Mouse (Mus musculus): ENCODE results near the gene Gm20662. TPM values are rescaled to one million over a fixed set of nuclear protein-coding genes. Genes with fewer than 3 reads are reported as not detected.

Gene Gm20662
- polyA plus RNA-seq, 1 experiment from 2014 or later: 0.18 TPM

- under 1% methylated on average over 57 of the region's 58 CpGs for WGBS
- Histone ChIP-seq H3K4me3 (ENCODE audit: low read depth, low read length) (peak within 1 kb of the TSS; percentile 64), H3K4me1 (replicated peaks; ENCODE audit: control insufficient read depth, insufficient read depth) (peaks cover 9% of the 10 kb centered on the region), H3K4me2 (replicated peaks; ENCODE audit: low read depth) (peak within 1 kb of the TSS; percentile 80), H3K9me3 (ENCODE audit: control insufficient read depth, low read length) (no peaks in the 10 kb centered on the region), H3K27me3 (ENCODE audit: control insufficient read depth, insufficient read depth, low read length) (no peaks in the 10 kb centered on the region), H3K27ac (replicated peaks) (peak within 1 kb of the TSS; percentile 97), H3K36me3 (ENCODE audit: control insufficient read depth, insufficient read depth, low read length) (no peaks in the 10 kb centered on the region), H3K9ac (ENCODE audit: low read length) (peak within 1 kb of the TSS; percentile 74)
- ATAC-seq (ENCODE audit: low FRiP score, low TSS enrichment) (peak; percentile 67), DNase-seq (ENCODE audit: low spot score) (peak; percentile 88)
- peak; percentile 42 for TF ChIP-seq CTCF (IDR thresholded peaks at IDR 0.05; ENCODE audit: low read depth)
- no peak for TF ChIP-seq EP300 (optimal IDR thresholded peaks at IDR 0.05)
Observed at GRCm38 (mm10) chr9:107985131-107986119, 10.7 kb upstream of the Gm20662 start, which contains the start of gene Inka1. Gene Inka1 (minus strand): TSS chr9:107985879.

DNA sequence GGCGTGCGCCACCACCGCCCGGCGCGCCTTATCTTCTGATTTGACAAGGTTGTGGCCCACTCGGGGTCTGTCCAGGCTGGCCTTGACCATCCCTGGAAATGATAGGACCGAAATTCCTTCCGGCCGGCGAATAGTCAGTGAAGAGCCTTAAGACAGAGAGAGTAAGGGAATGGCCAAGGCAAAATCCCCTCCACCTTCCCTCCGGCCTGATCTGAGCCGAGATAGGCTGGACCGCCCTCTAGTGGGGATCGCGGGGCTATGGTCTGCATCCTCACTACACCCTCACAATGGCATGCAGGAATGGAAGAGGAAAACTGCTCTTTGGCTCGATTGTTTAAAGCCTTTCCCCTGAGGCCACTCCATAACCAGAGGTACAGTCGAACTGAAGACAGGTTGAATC, 9.8 kb upstream of the Gm20662 start:
- ATAC-seq (ENCODE audit: low FRiP score, low TSS enrichment) (peak; percentile 42; the same call in 1 of the 2 replicates), DNase-seq (ENCODE audit: low spot score) (peak; percentile 80)
- Histone ChIP-seq H3K4me2 (replicated peaks; ENCODE audit: low read depth) (peak overlapping the region; percentile 80), H3K4me1 (replicated peaks; ENCODE audit: control insufficient read depth, insufficient read depth) (peaks cover 9% of the 10 kb centered on the region), H3K9me3 (ENCODE audit: control insufficient read depth, low read length) (no peaks in the 10 kb centered on the region), H3K36me3 (ENCODE audit: control insufficient read depth, insufficient read depth, low read length) (no peaks in the 10 kb centered on the region), H3K9ac (ENCODE audit: low read length) (no peak overlapping the region), H3K27ac (replicated peaks) (no peak overlapping the region; the same call in 1 of the 2 replicates), H3K27me3 (ENCODE audit: control insufficient read depth, insufficient read depth, low read length) (no peaks in the 10 kb centered on the region), H3K4me3 (ENCODE audit: low read depth, low read length) (peak overlapping the region; percentile 64)
- WGBS: 4% methylated on average over 18 of the region's 18 CpGs
- no peak for TF ChIP-seq EP300 (optimal IDR thresholded peaks at IDR 0.05)
- TF ChIP-seq CTCF (IDR thresholded peaks at IDR 0.05; ENCODE audit: low read depth): peak; percentile 96

GRCm38 (mm10) chr9:107987950-107988349, 8.2 kb upstream of the Gm20662 start:
- H3K27ac ChIP-seq (replicated peaks): no peak overlapping the region
- TF ChIP-seq EP300 (optimal IDR thresholded peaks at IDR 0.05) (no peak), CTCF (IDR thresholded peaks at IDR 0.05; ENCODE audit: low read depth) (no peak)
- ATAC-seq (ENCODE audit: low FRiP score, low TSS enrichment) (no peak), DNase-seq (ENCODE audit: low spot score) (no peak)
- H3K9ac ChIP-seq (ENCODE audit: low read length): no peak overlapping the region
- no peaks in the 10 kb centered on the region for H3K9me3 ChIP-seq (ENCODE audit: control insufficient read depth, low read length)
- H3K4me3 ChIP-seq (ENCODE audit: low read depth, low read length): no peak overlapping the region
- peaks cover 4% of the 10 kb centered on the region for H3K4me1 ChIP-seq (replicated peaks; ENCODE audit: control insufficient read depth, insufficient read depth)
- H3K36me3 ChIP-seq (ENCODE audit: control insufficient read depth, insufficient read depth, low read length): no peaks in the 10 kb centered on the region
- H3K27me3 ChIP-seq (ENCODE audit: control insufficient read depth, insufficient read depth, low read length): no peaks in the 10 kb centered on the region
- 68% methylated on average over 3 of the region's 3 CpGs for WGBS
- no peak overlapping the region for H3K4me2 ChIP-seq (replicated peaks; ENCODE audit: low read depth)

DNA sequence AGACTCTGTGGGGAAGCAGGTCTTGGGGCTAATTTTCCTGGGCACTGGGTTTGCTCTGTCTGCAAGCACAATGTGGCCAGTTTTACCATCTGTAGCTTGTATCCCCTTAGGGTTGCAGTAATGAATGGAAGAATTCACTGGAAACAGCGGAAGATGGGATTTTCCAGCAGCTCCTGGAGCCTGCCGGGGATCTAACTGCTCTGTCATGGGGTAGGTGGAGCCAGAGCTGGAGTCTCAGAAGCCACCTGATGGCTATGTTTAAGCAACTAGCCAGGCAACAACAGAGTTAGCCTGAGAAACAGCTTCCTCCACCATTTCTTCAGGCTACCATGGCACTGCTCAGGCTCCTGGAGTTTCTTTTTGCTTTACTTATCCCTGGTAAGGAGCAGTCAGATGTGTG, 4.0 kb upstream of the Gm20662 start, which contains the start of gene Cdhr4:
TSS of gene Cdhr4 (plus strand) at position 301 of the 400 bp plus-strand sequence.
- no peak for DNase-seq (ENCODE audit: low spot score)

DNA sequence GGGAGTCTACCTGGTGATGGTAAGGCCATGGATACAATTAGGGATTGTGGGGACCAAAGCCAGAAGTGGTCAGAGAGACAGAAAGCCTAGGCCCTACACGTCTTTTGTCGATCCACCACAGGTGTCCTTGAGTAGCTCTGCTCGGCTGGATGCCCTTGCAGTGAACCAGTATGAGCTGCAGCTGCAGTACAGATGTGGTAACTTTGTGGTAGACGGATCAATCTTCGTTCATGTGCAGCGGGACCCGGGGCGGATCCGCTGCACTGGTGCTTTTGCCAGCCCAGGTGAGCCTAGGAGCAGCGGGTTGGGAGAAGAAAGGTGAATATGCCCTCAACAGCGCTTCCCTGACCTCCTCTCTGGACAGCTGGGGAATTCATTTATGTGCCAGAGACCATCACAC, 3.1 kb upstream of the Gm20662 start:
- H3K27ac ChIP-seq (replicated peaks): no peak overlapping the region
- TF ChIP-seq CTCF (IDR thresholded peaks at IDR 0.05; ENCODE audit: low read depth) (no peak), EP300 (optimal IDR thresholded peaks at IDR 0.05) (no peak)
- H3K27me3 ChIP-seq (ENCODE audit: control insufficient read depth, insufficient read depth, low read length): no peaks in the 10 kb centered on the region
- H3K9ac ChIP-seq (ENCODE audit: low read length): no peak overlapping the region
- H3K4me3 ChIP-seq (ENCODE audit: low read depth, low read length): no peak overlapping the region
- DNase-seq (ENCODE audit: low spot score) (no peak), ATAC-seq (ENCODE audit: low FRiP score, low TSS enrichment) (no peak)
- H3K9me3 ChIP-seq (ENCODE audit: control insufficient read depth, low read length): no peaks in the 10 kb centered on the region
- no peak overlapping the region for H3K4me2 ChIP-seq (replicated peaks; ENCODE audit: low read depth)
- 92% methylated on average over 11 of the region's 11 CpGs for WGBS
- H3K4me1 ChIP-seq (replicated peaks; ENCODE audit: control insufficient read depth, insufficient read depth): no peaks in the 10 kb centered on the region
- no peaks in the 10 kb centered on the region for H3K36me3 ChIP-seq (ENCODE audit: control insufficient read depth, insufficient read depth, low read length)

More for the DNA sequence above, 4.0 kb upstream of the Gm20662 start, which contains the start of gene Cdhr4:
- Histone ChIP-seq H3K9me3 (ENCODE audit: control insufficient read depth, low read length) (no peaks in the 10 kb centered on the region), H3K4me2 (replicated peaks; ENCODE audit: low read depth) (no peak within 1 kb of the TSS), H3K9ac (ENCODE audit: low read length) (no peak within 1 kb of the TSS), H3K27ac (replicated peaks) (no peak within 1 kb of the TSS), H3K4me3 (ENCODE audit: low read depth, low read length) (no peak within 1 kb of the TSS), H3K36me3 (ENCODE audit: control insufficient read depth, insufficient read depth, low read length) (no peaks in the 10 kb centered on the region), H3K27me3 (ENCODE audit: control insufficient read depth, insufficient read depth, low read length) (no peaks in the 10 kb centered on the region), H3K4me1 (replicated peaks; ENCODE audit: control insufficient read depth, insufficient read depth) (no peaks in the 10 kb centered on the region)
- TF ChIP-seq EP300 (optimal IDR thresholded peaks at IDR 0.05): no peak
- ATAC-seq (ENCODE audit: low FRiP score, low TSS enrichment): no peak
- WGBS: 68% methylated on average over 2 of the region's 2 CpGs

GRCm38 (mm10) chr9:107994464-107994863, 1.7 kb upstream of the Gm20662 start:
- Histone ChIP-seq H3K4me1 (replicated peaks; ENCODE audit: control insufficient read depth, insufficient read depth) (no peaks in the 10 kb centered on the region), H3K36me3 (ENCODE audit: control insufficient read depth, insufficient read depth, low read length) (no peaks in the 10 kb centered on the region), H3K4me2 (replicated peaks; ENCODE audit: low read depth) (no peak overlapping the region), H3K4me3 (ENCODE audit: low read depth, low read length) (no peak overlapping the region), H3K27me3 (ENCODE audit: control insufficient read depth, insufficient read depth, low read length) (no peaks in the 10 kb centered on the region), H3K9me3 (ENCODE audit: control insufficient read depth, low read length) (no peaks in the 10 kb centered on the region), H3K9ac (ENCODE audit: low read length) (no peak overlapping the region), H3K27ac (replicated peaks) (no peak overlapping the region)
- WGBS: 45% methylated on average over 2 of the region's 2 CpGs
- DNase-seq (ENCODE audit: low spot score) (no peak), ATAC-seq (ENCODE audit: low FRiP score, low TSS enrichment) (no peak)
- TF ChIP-seq CTCF (IDR thresholded peaks at IDR 0.05; ENCODE audit: low read depth) (no peak), EP300 (optimal IDR thresholded peaks at IDR 0.05) (no peak)

Measured in stomach, postnatal 0 days (tissue).